Mouse (Mus musculus): Measurements from ENCODE around the gene Spo11.

Gene Spo11

DNA sequence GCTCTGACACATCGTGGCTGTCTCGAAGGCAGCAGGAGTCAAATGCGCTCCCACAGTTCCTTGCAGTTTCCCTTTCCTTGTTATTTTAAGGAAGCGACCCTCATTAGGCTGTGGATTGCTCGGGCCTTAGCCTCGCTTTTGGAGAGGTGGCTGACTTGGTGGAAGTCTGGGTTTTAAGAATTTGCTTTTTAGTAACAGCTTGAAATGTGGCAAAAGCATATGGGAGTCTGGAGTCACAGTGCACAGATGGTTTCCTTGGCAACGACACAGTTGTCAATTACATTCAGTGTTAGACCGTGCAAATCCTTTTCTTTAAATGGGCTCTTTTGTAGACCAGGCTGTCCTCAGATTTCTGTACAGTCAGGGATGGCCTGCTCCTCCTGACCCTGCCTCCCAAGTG is 23.4 kb downstream of the Spo11 start:
- DNase-seq (ENCODE audit: extremely low read depth, low read depth, low spot score) = no peak

DNA sequence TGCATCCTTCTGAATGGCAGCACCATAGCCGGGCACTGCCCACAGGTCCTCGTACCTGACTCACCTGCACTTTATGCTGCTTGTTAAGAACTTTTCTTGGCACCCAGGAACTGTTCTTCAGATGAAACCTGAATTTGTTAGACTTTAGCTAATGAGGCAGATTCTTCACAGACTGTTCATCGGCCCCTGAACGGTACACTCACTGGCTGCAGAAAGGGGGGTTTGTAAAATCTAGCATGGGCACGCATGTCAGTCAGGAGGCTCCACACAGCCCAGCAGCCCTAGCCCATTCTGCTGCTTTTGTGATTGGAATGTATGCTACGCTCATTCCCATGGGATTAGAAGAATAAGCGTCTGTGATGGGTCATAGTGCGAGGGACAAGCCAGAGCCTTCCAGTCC is 26.2 kb downstream of the Spo11 start:
- no peak for DNase-seq (ENCODE audit: extremely low read depth, low read depth, low spot score)

DNA sequence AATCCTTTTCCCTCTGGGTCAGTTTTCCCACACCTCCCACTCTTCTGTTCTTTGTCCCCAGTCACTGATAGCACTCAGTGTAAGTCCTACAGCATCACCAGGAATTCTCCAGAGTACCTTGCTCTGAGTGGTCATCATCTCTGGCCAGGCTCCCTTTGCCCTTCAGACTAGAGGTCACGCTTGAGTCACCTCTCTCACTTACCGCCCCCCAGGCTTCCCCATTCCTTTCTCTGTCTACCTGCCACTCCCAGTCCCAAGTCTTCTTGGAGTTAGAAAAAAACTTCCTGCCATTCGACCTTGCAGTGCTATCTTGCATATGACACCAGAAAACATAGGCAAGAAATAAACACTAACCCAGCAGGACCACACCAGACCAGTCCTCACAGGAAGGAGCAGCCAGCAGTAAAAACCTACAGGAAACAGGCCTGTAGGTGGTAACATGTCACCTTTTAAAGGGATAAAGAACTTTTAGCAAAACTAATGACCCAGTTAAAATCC is 32.8 kb downstream of the Spo11 start:
- DNase-seq (ENCODE audit: extremely low read depth, low read depth, low spot score) = no peak

DNA sequence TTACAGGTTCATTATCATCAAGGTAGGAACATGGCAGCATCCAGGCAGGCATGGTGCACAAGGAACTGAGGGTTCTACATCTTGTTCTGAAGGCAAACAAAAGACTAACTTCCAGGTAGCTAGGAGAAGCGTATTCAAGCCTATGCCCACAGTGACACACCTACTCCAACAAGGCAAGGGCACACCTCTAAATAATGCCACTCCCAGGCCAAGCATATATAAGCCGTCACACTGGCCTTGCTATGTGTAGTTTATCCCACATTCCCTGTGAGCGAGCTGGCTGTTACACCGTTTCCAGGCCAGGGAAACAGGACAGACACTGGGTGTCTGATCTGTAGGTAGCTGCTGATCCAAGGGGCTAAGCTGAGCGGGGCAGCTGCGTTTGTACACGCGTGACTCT is 33.9 kb downstream of the Spo11 start:
- DNase-seq (ENCODE audit: extremely low read depth, low read depth, low spot score) = no peak

DNA sequence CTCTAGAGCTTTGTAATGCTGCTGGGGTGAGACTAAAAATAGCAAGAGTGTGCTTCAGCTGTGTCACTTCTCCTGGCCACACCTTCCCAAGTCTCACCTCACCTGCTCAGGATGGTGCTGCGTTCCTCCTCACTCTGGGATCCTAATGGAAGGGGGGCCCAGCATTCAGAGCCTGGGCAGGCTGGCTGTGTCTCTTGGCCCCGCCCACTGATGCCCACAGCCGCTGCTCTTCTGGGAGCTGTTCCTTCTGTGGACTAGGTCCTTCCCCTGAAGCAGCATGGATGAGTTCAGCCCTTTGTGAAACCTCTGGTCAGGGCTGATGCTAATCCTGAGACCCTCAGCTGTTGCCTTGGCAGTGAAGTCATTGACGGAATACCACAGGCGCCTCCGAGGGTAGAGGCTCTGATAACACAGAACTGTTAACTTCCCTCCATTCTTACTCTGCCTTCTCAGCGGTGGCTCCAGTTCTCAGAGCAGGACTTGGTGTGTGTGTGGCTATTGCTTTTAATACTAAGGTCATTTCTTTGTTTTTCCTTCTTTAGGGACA is 37.3 kb downstream of the Spo11 start:
- no peak for DNase-seq (ENCODE audit: extremely low read depth, low read depth, low spot score)

DNA sequence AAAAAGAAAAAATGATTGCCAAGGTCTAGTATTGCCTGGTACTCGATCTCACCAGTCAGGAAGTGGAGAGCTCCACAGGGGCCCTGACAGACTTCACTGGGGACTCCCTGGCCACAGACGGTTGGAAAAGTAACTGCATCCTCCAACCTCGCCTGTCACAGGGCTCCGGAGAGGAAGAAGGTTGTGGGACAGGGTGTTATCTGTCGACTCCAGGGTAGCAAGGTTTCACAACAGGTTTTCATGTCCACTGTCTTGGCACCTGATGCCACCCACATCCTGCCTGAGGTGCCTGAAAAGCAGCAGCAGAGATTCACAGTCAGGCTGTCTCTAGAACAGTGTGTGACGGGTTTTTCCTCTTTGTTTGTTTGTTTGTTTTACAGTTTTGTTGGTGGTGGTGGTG is 40.4 kb downstream of the Spo11 start:
- no peak for DNase-seq (ENCODE audit: extremely low read depth, low read depth, low spot score)

DNA sequence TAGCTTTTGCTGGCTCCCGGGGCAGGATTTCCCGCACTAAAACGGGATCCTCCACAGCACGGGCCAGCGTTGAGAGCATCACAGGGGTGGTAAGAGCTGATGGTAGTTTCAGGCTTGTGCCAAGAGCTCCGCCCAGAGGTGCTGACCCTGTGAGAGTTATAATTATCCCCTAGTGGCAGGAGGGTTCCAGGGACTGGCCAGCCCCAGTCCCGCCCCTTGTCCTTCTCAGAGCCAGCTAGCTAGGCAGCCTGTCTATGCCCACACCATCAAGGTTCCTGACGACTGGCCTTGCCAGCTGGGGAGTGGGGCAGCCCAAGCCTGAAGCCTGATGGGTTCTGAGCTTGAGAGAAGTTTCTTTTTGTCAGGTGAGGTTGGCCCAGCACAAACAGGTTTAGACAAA is 41.1 kb downstream of the Spo11 start:
- no peak for DNase-seq (ENCODE audit: extremely low read depth, low read depth, low spot score)

DNA sequence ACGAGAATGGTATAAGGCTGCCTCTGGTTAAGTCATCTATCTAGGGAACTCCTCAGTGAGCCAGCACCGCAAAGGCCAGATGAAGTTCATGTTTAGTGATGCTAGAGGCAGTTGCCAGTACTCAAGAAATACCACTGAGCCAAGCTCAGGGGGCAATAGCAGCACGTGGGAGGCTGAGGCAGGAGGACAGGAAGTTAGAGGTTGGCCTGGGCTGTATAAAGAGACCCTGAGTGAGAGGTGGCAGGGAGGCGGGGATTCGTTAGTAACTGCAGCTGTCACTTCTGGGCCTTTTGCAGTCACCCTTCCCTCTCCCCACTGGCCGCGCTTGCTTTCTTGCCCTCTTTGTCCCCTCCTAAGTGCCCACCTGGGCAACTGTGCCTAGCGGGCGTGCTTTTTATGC is 41.8 kb downstream of the Spo11 start:
- DNase-seq (ENCODE audit: extremely low read depth, low read depth, low spot score) = no peak

DNA sequence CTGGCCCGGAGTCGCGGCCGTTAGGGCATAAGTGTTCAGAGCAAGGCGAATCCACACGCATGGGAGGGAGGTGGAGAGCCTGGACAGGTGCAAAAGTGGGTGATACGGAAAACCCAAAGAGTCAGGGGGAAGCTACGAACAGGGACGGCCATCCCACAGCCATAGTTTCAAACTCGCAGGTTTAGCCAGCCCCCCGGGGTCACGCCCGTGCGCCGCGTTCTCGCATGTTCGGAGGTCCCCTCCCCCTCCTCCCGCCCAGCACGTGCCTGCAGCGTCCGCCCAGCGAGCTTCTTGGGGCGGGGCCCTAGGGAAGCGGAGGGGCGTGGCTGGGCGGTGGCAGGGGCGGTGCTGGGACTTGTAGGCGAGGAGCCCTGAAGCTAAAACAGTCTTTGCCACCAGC is 42.3 kb downstream of the Spo11 start:
- no peak for DNase-seq (ENCODE audit: extremely low read depth, low read depth, low spot score)

DNA sequence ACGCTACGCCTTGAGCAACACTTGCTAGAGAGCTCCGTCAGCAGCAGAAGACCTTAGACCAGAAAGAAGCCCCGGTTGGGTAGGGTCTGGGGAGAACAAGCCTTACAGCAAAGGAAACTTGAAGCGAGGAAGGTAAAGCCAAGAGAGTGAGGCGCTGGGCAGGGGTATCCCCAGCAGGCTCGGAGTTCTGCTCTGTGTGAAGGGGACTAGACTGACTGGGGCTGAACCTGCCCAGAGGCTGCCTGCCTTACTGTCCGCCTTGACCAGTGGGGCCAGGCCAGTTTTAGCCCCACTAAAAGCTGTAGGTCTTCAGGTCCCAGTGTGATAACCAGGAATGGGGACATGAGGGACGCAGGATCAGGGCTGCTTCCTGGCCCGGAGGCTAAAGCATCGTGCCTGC is 42.9 kb downstream of the Spo11 start, which contains the start of gene Rbm38:
Gene Rbm38, plus strand, starts transcription at position 69 of the 400 bp plus-strand sequence.
- no peak for DNase-seq (ENCODE audit: extremely low read depth, low read depth, low spot score)

DNA sequence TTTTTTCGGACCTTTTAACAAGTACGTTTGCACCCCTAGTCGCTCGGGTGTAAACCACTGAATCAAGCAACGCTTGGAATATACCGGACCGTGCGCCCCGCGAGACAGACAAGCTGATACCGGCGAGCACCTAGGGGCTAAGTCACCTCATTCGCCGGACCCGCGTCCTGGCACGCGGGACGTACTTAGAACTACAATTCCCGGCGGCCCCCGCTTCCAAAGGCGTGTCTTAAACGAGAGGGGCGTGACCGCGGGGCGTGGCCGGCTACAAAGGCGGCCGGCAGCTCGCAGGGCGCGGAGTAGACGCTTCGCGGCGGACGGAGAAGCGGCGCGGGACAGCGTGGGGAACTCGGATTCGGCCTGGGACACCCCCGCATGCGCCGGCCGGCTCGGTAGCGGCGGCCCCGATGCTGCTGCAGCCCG is 44.1 kb downstream of the Spo11 start:
- no peak for DNase-seq (ENCODE audit: extremely low read depth, low read depth, low spot score)

DNA sequence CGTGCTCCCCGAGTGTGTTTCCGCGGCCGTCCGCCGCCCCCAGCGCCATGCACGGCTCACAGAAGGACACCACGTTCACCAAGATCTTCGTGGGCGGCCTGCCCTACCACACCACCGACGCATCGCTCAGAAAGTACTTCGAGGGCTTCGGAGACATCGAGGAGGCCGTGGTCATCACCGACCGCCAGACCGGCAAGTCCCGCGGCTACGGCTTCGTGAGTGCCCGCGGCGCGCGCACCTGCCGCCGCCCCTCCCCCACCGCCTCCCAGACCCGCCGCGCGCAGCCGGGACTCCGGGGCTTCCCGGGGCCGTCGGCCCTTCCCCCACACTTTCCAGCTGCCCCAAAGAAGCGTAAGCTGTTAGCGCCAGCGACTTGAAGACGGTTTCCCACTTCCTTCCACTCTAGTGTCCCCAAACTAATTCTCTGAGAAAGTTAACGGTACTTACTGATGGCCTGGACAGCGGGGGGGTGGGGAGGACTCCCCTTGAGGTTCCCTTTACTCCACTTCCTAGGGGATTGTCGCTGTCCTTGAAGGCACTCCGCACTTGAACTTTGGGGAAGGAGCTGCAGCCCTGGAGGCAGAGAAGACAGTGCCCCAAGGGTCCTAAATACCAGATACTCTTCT is 44.7 kb downstream of the Spo11 start:
- DNase-seq (ENCODE audit: extremely low read depth, low read depth, low spot score) = no peak

DNA sequence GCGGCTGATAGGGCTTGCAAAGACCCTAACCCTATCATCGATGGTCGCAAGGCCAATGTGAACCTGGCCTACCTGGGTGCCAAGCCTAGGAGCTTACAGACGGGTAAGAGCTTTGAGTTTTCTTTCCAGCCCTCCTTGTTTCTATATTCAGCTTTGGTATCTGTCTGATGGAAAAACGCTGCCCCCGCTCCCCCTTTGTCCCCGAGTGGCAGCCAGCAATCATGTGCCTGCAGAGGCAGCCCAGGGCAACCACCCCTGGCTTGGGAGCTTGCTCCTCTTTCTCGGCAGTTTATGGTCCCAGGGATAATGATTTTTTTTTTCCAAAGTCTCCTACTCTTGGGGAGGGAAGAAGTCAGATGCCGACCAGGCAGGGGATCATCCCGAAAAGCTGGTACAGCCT is 45.3 kb downstream of the Spo11 start:
- no peak for DNase-seq (ENCODE audit: extremely low read depth, low read depth, low spot score)

DNA sequence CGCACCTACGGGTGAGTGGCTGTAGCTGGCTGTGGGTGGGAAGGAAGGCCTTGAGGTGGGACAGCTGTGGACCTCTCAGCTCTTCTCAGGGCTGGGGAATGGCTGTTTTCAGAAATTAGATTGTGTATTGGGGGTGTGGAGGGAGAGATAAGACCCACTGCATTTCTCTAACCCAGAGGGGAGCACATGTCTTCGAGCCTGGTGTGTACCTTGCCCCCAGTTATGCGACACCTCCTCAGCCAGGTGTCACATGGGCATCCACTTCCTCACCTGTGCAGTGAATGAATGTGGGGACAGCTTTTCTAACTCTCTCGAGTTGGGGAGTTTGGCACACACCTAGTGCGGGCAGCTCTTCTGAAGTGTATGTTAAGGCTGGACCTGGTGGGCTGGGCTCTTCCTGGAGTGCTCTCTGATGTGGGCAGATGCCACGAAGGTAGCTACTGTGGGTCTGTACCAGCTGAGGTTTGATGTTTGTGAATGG is 45.9 kb downstream of the Spo11 start:
- DNase-seq (ENCODE audit: extremely low read depth, low read depth, low spot score) = no peak

DNA sequence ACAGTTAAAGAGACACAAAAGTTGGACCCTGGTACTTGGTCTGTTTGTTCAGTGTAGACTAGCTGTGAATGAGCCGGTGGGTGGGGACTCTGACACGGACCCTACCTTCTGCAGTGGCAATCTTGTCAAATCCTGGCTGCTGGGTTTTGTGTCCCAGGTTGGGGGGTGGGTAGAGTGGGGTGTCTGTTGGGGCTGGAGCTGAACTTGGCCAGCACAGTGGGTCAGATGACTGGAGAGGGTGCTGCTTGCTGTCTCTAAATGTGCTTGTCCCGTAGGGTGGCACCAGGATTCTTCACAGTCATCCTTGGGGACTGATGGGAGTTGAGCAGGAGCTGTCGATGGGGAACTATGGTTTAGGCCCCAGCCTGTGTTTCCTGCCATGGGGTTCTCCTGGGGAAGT is 46.5 kb downstream of the Spo11 start:
- DNase-seq (ENCODE audit: extremely low read depth, low read depth, low spot score) = no peak

DNA sequence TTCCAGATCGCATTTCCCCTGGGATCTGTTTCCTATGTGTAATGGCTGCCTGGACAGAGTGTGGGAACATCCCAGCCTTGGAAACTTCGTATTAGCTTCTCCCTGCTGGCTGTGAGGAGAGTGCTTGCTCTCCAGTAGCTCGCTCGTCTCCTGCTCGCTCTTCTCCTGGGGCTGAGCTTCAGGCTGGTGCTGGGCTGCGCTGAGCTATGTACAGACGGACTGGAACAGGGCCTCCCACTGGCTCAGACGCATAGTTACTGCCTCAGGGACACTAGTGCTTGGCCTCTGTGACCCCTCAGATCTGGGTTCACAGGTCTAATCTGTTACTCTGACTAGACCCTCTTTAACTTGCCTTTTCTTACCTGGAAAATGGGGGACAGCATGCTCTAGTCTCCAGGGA is 46.9 kb downstream of the Spo11 start:
- no peak for DNase-seq (ENCODE audit: extremely low read depth, low read depth, low spot score)

DNA sequence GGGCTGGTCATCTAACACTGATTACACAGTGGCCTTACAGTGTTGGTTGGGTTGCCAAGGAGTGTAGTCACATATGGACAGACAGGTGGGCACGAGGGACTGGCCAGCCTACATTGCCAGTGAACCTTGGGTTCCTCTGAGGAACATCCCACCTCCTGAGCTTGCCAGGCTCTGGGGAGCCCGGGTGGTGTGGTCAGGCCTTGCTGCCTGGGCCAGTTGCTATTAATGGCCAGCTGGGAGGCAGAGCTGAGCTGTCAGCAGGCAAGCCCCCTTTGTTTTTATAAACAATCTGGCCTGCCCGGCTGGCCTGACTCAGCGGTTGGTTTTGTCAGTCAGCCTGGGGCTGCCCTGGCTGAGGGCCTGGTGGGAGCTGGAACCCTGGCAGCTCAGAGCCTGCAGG is 47.4 kb downstream of the Spo11 start:
- DNase-seq (ENCODE audit: extremely low read depth, low read depth, low spot score) = no peak

DNA sequence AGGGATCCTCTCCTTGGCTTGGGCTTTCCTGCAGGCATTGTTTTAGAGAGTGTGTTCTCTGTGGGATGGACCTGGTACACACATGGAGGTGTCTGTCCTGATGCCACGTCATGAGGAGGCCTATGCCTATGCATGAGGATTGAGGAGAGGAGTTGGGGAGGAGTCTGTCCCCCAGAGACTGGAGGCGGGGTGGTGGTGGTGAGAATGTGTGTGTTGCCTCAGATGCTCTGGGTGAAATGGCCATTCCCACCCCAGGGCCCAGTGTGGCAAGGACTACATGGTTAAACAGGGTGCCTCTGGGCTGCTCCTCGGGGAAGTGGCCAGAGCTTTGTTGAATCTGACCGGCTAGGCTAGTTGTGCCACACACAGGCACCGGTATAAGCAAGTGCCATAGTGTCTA is 48.8 kb downstream of the Spo11 start:
- no peak for DNase-seq (ENCODE audit: extremely low read depth, low read depth, low spot score)

DNA sequence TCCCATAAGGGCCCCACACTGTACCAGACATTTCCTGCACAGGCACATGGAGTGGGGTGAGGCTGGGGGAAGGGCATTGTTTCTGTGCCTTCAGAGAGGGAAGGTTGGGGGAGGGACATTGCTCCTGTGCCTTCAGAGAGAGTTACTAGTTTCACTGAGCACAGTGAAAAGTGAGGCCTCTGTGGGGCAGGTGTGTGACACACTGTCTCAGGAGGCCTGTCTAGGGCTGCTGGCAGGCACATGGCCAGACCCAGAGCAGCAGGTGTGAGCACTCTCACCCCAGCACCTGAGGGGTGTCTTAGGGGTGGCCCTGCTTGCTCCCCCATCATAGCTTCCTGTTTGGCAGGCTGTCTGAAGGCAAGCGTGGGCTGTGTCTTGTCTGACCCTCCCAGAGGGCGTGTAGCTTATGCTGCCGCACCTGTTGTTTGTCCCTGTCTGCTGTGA is 49.2 kb downstream of the Spo11 start:
- DNase-seq (ENCODE audit: extremely low read depth, low read depth, low spot score) = no peak

DNA sequence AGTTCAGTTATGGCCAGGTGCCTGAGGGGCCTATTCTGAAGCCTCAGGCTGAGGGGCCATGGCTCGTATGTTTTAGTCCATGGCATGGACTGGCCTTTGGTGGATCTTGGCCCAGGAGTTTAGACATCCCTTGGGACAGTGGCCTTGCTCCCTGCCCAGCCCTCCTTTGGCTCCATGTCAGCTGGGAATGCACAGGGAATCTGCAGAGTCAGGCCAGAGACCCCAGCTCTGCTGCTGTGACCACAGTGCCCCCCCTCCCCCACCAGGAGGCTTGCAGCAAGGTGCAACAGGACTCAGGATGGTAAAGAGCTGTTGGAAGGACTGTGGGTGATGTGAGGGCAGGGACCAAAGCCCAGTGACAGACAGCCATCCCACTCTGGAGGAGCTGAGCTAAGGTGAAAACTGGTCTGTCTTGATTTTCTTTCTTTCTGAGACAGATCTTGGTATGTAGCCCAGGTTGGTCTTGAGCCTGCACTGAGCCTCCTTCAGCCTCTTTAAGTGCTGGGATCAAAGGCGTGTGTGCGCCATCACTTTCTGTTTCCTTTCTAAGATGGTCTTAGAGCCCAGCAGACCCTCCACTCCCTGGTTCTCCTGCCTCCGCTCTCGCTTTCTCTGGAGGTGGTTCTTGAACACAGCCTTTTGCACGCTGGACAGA is 49.8 kb downstream of the Spo11 start:
- DNase-seq (ENCODE audit: extremely low read depth, low read depth, low spot score) = no peak

DNA sequence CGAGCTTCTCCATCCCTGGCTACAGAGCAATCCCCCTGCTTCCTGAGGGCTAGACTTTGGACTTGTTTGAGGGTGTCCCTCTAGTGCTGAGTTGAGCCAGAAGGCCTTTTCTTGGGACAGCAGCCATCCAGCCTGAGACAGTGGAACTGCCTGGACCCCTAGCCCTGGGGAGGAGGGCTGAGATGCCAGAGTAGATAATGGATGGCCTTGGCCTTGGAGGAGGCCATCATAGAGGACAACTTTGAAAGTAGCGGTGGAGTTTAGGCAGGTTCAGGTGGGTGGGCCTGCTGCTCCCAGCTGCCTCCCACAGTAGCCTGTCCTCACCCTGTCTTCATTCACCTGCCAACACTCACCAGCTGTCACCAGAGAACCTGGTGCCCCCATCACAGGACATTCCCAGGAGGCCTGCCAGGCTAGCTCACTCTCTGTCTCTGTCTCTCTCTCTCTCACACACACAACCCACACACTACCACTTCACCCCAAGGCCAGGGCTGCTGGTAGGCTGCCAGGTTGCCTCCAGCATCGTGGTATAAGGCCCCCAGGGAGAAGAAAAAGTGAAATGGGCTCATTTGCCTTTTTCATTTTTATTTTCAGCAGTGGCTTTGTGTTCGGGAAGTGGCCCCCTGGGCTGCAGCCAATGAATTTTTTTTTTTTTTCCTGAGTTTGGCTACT is 50.5 kb downstream of the Spo11 start:
- DNase-seq (ENCODE audit: extremely low read depth, low read depth, low spot score) = no peak

DNA sequence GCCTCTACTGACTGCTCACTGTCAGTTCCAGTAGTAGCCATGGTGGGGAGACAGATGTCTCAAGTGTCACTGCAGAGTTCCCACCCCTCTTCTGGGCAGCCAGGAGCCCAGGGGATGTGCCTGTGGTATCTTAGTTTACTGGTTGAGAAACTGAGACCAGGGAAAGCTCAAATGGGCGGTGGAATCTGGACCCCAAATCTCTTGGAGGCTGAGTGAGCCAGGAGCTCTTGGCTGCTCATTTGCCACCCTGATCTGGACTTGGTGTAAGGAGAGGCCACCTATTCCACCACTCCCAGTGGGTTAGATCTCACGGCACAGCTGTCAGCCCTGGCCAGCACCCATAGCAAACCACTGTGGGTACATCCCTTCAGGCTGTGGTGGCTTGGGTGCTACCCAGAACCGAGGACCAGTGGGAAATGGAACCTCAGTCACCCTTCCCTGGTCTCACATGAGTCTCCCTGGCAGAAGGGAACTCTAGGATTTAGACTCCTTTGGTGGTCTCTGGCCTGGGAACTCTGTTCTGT is 51.1 kb downstream of the Spo11 start:
- no peak for DNase-seq (ENCODE audit: extremely low read depth, low read depth, low spot score)

Data from fat pad, adult 2 months (tissue).